Mouse (Mus musculus): ENCODE data around the gene Foxm1.
"Not testable (repeated sequence)": the region's sequence is repeated elsewhere in the genome, so short reads cannot be mapped to it uniquely, and the experiment has no call there.

The Foxm1 gene

DNA sequence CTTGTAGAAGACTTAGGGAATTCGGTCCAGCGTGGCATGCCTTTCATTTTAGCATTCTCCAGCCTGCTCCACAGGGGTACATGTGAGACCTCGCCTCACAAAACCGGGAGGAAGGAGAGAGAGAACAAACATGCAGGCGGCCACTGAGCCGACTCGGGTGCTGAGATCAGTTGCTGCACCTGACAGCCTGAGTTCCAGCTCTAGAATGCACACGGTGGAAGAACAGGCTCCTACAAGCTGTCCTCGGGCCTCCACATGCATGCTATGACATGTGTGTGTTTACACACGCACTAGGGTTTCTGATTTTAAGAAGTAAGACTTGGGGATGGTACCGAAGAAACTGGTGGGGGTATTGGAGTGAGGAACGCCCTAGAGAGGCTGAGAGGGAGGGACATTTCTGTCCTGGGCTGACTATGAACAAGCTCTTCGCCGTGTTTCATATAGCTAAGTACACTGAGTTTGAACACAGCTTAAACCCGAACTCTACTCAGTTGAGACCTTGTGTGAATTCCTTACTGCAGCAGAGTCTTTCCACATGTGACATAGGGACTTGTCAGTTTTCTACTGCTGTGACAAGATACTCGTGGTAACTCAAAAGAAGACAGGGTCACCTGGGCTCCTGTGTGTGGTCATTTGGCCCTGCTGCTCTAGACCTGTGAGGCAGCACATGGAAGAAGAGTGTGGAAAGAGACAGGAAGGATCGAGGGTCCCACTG lies 13.8 kb downstream of the Foxm1 start:
- no peak for DNase-seq

DNA sequence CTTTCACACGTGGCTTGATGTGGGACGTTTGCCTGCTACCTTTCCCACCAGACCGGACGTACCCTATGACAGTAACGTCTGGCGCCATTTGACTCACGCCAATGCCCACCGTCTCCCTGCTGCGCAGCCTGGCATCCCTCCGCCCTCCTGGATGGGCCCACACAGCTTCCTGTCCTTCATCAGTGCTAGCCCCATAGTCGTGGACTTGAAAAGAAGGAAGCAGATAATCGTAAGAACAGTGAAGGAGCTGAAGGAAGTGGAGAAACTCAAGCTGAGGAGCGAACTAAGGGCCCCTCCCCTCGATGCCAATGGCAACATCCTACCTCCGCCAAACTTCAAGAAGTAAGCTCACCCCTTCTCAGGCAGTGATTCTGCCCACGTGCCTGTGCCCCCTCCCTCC lies 16.9 kb downstream of the Foxm1 start:
- DNase-seq = no peak

DNA sequence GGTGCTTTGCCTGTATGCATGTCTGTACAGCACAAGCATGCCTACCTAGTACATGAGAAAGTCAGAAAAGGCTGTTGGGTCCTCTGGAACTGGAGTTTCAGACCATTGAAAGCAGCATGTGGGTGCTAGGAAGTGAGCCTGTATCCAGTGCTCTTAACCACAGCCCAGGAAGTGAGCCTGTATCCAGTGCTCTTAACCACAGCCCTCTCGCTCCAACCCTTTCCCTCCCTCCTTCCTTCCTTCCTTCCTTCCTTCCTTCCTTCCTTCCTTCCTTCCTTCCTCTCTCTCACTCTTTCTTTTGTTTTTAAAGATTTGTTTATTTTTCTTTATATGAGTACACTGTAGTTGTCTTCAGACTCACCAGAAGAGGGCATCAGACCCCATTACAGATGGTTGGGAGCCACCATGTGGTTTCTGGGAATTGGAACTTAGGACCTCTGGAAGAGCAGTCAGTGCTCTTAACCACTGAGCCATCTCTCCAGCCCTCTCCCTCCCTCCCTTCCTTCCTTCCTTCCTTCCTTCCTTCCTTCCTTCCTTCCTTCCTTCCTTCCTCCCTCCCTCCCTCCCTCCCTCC lies 17.9 kb downstream of the Foxm1 start:
- not testable (repeated sequence) for DNase-seq

DNA sequence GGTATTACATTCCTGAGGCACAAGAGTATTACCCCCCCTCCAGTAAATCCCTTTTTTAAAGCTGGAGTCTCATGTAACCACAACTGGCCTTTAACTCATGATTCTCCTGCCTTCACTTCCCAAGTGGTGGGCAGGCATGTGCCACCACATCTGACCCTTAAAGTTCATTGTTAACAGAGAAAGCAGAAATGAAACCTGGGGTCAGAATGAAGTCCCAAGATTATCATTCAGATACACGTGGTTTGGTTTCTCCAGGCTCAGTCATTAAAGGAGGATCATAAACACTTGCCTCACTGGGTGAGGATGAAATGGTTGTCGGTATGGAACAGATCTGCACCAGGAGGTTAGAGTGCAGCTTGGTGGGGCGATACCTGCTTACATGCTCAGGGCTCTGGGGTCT lies 18.5 kb downstream of the Foxm1 start:
- DNase-seq = no peak

DNA sequence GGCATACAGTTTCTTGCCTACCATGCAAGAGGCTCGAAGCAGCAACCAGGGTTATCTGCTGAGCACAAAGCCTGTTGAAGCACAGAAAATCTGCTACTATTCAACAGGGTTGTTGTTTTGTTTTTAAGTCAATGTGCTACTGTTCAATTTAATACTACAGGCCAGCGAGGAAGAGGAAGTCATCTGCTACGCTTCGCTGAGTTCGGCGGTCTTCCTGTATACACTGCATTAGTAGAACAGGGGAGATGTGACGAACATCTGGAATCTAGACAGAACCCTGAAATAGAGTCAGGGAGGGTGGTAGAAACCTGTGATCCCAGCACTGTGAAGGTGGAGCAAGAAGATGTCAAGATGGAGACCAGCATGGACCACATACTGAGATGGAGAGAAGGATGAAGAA lies 21.0 kb downstream of the Foxm1 start:
- DNase-seq = no peak

DNA sequence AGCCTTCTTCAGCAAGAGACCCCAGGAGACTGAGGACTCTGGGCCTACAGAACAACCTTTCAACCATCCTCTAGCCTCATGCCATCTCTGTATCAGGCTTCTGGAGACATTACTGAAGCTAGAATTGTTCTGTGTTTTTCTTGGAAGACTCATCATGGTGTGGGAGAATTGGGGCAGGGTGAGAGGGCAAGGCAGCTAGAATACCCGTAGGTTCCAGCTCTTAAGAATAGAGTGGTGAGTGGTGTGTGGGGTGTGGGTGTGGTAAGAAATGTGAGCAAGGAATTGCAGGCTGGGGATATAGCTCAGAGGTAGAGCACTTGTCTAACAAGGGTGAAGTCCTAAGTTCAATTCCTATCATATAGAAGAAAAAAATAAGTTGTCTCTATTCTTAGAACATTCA lies 22.3 kb downstream of the Foxm1 start:
- DNase-seq = no peak

DNA sequence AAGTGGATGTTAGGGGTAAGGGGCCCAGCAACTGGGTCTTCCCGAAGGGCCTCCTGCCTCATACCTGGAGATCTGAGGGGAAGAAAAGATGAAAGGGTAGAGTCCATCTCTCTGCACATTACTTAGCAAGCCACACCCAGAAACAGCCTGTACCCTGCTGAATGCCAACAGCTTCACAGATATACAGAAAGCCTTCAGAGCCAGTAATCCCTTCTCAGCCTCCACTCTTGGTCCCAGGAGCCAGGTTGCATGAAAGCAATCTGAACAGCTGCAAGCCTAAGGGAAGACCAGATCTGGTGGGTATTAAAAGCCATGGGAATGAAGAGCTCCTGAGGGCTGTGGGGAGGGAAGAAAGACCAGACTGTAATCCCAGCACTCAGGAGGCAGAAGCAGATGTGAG lies 26.4 kb downstream of the Foxm1 start:
- DNase-seq = no peak

DNA sequence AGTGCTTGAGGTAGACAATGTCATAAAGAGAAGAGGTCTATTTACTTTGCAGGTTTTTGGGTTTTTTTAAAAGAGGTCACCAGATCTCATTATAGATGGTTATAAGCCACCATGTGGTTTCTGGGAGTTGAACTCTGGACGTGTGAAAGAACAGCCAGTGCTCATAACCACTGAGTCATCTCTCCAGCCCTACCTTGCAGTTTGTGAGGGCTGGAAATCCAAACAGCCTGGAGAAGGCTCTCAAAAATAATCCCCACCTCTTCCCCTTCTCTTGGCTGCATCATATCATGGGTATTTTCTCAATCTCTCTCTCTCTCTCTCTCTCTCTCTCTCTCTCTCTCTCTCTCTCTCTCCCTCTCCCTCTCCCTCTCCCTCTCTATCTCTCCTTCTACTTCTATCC lies 27.9 kb downstream of the Foxm1 start:
- DNase-seq = no peak

DNA sequence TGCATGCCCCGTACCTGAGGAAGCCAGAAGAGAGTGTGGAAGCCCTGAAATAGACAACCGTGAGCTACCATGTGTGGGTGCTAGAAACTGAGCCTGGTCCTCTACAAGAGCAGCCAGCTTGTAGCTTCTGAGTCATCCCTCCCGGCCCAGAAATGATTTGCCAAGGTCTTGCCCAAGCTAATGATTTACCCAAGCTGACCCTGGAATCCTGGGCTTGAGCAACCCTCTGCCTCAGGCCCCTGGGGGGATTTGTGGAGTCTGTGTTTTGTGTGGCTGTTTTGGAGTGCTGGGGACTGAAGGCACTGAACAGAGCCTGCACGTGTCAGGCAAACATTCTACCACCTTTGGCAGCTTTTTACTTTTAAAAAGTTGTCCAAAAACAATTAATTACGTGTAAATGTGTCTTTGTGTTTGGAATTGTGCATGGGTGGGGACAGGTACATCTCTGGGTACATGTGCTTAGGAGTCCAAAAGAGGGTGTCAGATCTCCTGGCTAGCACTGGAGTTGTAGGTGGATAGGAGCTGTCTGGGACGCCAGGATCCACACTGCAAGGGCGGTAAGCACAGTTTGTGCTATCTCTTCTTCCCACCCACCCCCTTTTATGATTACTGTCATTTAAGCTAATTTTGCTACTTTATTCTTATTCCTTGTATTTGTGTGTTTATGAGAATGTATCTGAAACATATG lies 35.0 kb downstream of the Foxm1 start:
- no peak for DNase-seq

DNA sequence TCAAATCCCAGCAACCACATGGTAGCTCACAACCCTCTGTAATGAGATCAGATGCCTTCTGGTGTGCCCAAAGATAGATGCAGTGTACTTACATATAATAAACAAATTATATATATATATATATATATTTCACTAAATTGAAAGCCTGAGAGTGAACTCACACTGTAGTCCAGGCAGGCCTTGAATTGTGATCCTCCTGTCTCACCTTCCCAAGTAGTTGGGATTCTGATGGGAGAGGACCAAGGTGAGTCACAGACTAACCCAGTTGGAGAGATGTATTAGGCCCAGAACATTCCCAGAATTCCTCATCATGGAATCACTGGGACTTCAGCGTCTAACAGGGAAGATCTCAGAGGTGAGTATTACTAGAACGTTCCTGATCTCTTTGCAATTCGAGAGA lies 36.2 kb downstream of the Foxm1 start, which contains the start of gene Nrip2:
Gene Nrip2, plus strand, starts transcription at position 301 of the 400 bp plus-strand sequence.
- DNase-seq = no peak

DNA sequence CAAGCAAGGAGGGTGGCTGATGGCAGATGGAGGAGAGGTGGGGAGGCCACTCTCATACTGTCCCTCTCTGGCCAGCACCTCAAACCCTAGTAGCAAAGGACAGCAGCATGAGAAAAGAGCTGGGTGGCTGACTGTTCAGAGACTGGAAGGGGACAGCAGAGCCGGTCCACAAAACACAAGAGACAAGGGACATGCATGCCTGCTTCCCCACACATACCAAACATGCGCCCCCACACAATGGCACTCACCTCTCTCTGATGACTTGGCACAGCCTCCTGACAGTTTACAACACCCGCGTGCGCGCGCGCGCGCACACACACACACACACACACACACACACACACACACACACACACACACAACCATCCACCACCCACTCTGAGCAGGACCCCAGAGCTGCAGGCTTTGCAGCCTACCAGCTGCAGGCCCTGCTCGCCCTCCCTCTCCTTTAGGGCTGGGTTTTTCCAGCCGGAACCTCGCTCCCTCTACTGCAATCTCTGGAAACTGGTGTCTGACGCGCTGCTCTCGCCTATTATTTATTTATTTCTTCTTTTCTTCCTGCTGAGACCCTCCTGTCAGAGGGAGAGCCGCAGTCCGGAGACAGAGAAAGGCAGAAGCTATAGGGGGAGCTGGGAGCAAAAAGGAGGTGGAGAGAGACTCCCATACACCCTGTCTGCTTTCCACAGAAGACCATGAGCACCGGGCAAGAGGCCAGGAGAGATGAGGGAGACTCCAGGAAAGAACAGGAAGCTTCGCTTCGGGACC lies 36.8 kb downstream of the Foxm1 start:
- DNase-seq = peak; percentile 63

DNA sequence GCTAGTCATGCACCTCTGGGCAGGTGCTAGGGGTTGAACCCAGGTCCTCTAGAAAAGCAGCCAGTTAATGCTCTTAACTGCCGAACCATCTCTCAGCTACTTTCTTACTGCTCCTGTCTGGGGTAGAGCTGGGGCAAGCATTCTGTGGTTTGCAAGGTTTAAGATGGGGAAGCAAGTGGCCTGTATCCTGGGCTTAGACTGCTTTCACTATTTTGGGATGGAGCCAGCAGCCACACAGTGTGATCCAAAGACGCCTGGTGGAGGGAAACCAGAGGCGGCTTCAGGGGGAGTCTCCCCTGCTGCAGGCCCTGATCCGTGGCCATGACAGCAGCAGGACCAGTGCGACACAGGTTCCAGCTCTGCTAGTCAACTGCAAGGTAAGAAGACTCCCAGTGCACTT lies 41.9 kb downstream of the Foxm1 start:
- no peak for DNase-seq

DNA sequence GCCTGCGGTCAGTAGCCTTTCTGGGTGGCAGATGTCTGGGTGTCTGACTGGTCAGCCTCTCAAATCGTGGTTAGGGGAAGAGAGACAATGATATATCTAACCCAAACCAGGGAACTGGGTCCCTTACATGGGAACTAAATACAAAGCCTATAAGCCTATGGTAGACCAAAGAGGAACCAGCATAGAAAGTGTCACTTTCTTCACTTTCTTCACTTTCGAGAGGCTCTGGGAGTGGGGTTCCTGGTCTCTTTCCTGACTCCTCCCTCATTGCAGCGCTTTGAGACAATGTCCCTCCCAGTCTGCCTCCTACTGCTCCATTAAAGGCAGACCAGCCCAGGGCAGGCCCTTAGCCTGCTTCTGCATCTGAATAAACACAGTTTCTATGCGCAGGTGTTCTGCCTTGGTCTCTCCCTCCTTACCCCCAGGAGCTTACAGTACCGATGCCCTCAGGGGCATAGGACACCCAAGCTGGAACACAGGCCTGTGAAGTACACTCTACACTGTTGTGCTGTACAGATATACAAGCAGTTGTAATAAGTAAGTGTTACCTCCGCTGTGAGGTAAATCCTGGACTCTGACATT lies 45.9 kb downstream of the Foxm1 start:
- no peak for DNase-seq

DNA sequence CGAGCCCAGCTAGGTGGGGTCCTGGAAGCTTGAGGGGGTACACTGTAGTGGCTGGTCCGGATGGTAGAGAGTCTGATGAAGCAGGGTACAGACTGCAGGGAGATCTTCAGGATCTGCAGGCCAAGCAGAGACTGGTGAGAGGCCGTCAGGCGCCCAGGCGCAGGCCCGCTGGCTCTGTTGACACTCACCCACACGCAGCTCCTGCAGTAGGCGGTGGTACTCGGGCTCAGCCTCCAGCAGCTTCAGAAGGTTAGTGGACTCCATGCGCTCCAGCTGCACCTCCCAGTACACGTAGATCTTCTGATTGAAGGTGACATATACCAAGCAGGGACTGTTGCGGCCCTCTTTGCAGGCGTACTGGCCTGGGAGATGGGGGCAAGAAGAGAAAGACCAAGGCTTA lies 47.5 kb downstream of the Foxm1 start:
- no peak for DNase-seq

DNA sequence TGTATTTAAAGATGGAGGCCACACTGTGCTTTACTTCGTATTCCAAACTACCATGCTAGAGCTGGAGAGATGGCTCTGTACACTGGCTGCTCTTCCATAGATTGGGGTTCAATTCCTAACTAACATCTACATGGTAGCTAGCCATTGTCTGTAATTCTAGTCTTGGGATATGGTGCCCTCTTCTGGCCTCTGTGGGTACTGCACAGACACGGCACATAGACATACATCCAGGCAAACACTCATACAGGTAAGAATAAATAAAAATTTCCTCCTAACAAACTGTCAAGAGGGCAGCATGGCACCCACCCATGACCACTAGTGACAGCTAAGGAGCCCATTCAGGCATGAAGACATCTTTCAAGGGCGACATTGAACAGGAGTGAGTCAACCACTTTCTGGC lies 48.3 kb downstream of the Foxm1 start:
- peak; percentile 76 for DNase-seq

DNA sequence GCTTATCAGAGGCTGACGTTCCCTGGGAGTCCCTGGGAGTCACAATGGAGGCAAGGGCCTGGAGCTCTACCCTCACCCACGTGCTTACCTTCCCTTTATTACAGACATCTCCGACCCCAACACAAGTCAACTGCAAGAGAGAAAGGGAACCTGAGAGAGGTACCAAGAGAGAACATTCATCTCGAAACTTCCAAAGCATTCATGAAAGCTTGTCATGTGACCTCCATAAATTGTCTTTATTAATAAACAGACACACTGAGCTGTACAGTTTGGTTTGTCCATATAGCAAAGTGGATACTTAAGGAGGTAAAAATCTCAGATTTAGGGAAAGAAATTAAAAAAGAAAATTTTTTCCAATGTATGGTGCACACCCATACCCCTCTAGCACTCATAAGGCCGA lies 53.4 kb downstream of the Foxm1 start:
- DNase-seq = no peak

DNA sequence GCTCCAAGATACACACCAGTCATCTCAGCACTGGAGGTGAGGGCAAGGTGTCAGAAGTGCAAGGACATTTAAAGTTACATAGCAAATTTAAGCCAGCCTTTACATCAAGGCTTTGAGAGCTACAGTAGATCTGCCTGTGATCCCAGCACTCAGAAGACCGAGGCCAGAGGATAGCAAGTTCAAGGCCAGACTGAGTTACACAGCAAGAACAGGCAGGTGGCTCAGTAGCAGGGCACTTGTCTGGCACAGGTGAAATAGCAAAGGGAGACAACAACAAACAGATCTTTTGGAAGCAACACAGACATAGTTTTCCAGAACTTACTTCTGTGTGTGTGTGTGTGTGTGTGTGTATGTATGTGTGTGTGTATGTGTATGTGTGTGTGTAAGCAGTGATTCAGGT lies 55.3 kb downstream of the Foxm1 start:
- DNase-seq = no peak

DNA sequence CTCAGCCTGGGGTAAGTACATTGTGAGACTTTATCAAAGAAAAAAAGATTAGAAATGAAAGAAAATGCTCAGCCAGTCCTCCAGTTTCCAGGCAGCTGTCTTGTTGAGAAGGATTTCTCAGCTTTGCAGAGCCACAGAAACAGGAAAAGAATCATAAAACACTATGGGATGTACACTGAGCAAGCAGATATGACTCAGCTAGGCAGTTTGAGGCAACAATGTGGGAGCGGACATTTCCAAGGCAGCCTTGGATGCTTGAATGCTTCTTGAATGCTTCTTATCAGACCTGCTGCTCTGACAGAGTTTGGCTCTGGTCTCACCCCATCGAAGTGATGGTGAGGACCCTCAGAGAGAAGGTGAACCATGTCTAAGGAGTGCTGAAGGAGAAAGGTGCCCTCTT lies 58.3 kb downstream of the Foxm1 start:
- no peak for DNase-seq

DNA sequence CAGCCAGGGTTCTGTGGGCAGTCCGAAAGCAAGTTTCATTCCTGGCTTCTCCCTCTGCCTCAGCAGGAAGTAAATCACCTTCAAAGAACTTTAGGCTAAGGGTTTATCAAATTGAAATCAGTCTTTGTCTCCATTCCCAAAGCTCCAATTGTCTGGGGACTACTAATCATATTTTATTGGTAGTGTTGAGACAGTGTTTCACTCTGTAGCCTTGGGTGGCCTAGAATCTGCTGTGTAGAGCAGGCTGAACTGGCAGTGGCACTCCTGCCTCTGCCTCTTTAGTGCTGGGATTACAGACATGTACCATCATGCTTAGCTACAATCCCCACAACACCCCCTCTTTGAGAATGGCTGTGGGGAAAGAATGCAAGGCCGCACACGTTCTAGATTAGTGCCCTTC lies 58.7 kb downstream of the Foxm1 start:
- DNase-seq = no peak

DNA sequence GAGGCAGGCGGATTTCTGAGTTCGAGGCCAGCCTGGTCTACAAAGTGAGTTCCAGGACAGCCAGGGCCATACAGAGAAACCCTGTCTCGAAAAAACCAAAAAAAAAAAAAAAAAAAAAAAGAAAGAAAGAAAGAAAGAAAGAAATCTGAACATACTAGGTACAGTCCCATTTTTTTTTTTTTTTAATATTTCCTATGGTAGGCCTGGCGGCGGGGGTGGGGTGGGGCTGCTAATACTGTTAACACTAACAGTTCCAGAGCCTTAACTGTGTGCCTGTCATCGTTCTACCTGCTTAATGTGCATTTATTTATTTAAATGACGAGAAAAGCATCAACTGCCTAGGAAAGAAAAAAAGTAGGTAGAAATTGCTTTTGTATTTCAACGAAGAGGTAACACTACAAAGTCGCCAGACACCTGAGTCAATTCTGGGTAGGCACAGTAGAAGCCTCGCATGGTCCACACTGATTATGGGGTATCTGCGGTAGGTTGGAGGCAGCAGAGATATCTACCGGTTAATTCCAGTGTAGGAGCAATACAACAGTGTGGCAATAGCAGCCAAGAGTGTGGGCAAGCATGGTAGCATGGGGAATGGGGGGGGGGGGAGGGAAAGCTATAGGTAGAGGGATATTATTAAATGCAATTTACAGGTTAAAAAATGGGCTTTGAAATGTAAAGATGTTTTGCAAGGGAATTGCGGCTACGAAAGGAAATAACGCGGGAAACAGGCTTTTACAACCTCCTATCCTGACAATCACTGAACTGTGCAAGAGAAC lies 60.9 kb downstream of the Foxm1 start:
- DNase-seq = no peak

DNA sequence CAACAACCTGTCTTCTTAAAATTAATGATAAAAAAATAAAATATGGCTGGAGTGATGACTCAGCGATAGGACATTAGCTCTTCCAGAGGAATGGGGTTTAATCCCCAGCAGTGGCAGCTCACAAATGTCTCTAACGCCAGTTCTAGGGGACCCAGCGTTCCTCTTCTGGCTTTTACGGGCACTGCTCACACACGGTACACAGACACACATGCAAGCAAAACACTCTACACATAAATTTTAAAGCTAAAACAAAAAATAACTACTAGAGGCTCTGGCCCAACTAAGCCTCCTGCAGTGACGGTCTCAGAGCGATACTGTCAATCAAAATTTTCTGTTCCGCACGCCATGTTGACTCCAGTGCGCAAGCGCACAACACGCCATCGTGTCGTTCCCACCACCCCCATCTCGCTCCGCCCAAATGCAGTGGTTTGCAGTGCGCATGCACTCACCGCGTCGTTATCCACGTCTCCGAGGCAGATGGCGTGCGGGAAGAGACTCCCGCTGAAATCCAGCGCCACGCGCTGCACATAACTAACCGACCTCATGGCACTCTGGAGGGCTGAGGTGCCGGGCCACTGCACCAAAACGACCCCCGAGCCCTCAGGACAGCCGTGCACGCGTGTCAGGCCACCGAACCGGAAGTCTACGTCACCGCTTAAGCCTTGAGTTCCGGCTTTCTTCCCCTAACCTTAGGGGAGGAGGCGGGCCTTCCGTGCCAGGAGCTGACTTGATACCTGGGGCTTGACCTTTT lies 61.7 kb downstream of the Foxm1 start, which contains the start of gene Itfg2:
Gene Itfg2, minus strand, starts transcription at position 663 of the 751 bp plus-strand sequence.
- DNase-seq = peak; percentile 95

DNA sequence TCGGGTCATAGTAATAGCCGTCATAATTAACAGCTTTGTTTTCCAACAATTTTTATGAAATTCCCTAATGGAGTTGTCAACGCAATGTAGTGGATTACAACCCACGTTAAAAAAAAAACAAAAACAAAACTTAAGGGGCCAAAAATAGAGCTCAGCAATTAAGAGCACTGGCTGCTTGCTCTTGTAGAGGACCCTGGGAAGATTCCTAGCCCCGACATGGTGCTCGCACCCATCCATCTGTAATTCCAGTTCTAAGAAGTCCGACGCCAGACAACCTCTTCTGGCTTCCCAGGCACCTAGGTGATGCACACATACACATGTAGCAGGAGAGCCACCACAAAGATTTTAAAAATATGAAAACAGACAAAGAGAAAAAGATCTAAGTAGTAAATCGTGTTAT lies 62.3 kb downstream of the Foxm1 start:
- DNase-seq = no peak
